In genomic region chr6:84325384-84326114, GRCm38 (mm10) we compare ENCODE assay signal across 16 mouse cellular contexts.
A peak's percentile ranks its signal among the peaks of the same experiment; 100 is the strongest.
DNase-seq lines count a peak whose midpoint lies in the region; ATAC-seq and TF ChIP-seq lines count a peak whose summit lies in the region.
"Had no signal": no experiment of that assay in that cellular context is flagged by ENCODE, and none has a peak within 500 bp of the region (broad histone marks: within the 10 kb centered on the region; RNA-seq: fewer than 3 reads in every experiment).

No protein-coding gene starts in this region.

- peak; percentile 44 to 59 for DNase-seq in lung, adult 18-20 months
- DNase-seq in lung, adult 2 months, result no peak
- peak; percentile 63 for DNase-seq in heart, adult 8-10 months (ENCODE audit: low spot score)
- DNase-seq in heart, postnatal 36 days, result peak; percentile 35 to 39
- peak; percentile 61 to 87 for DNase-seq in lung, postnatal 4 days
- no peak for DNase-seq in right cerebral cortex, postnatal 14 days
- no peak for DNase-seq in adrenal gland, adult (ENCODE audit: inconsistent age in 2 of 2, low spot score in 1 of 2)
- DNase-seq: adrenal gland, postnatal 36 days; cerebellum, adult 11 months; liver, embryonic 13.5 days; retina, postnatal 1 day had no signal

- H3K4me3 ChIP-seq in lung, adult 2 months (replicated peaks; ENCODE audit: extremely low read depth, low read depth, low read length), result no peak overlapping the region
- H3K4me3 ChIP-seq: erythroblast, embryonic 14.5 days; hindbrain, embryonic 15.5 days; layer of hippocampus, adult 2 months; liver, embryonic 13.5 days; midbrain, embryonic 10.5 days had no signal

- no peaks in the 10 kb centered on the region for H3K4me1 ChIP-seq in lung, adult 2 months (ENCODE audit: control insufficient read depth, insufficient read depth, low read length)
- H3K4me1 ChIP-seq: hindbrain, embryonic 15.5 days had no signal

- no peak for TF ChIP-seq CTCF in lung, adult 2 months (IDR thresholded peaks at IDR 0.05; ENCODE audit: insufficient read depth, low read length)

- 62% methylated on average over 5 of the region's 5 CpGs for WGBS in lung, adult 2 months

- TF ChIP-seq POLR2A in lung, adult 2 months (IDR thresholded peaks at IDR 0.05; ENCODE audit: borderline replicate concordance, extremely low read depth, low read depth, low read length), result no peak

- ATAC-seq in cerebellum, adult (ENCODE audit: insufficient number of reproducible peaks, low FRiP score, low TSS enrichment), result no peak

- intact Hi-C loops in heart, postnatal 36 days (cut with DNase I), result no loop called here

Comparison
In these comparisons a context has a peak if more than half of its experiments do, and no peak if none do; other contexts are left out.
1. DNase-seq: peak in lung, adult 18-20 months (2 of 2), heart, adult 8-10 months (single experiment), heart, postnatal 36 days (2 of 2) and lung, postnatal 4 days (2 of 2); none in lung, adult 2 months (single experiment), right cerebral cortex, postnatal 14 days (single experiment) and adrenal gland, adult (0 of 2).